Mouse (Mus musculus) MEL (cell line): Measurements from ENCODE around the gene Slc8a1.

Source experiments
- CTCF ChIP-seq, 3 experiments: IDR thresholded peaks in 2 of 3; conservative IDR thresholded peaks in 1 of 3; 2 replicates each; pipeline ENCODE4 v1.5.1; 2011 to 2012; ENCODE audit warnings: low read length in 3 of 3, low read depth in 2 of 3, mild to moderate bottlenecking in 2 of 3, improper control_type of control experiment in 1 of 3, inconsistent platforms in 1 of 3, mixed read lengths in 1 of 3, moderate library complexity in 1 of 3; ENCODE audit not compliant: control insufficient read depth in 1 of 3, insufficient read depth in 1 of 3, poor library complexity in 1 of 3, severe bottlenecking in 1 of 3
- GABPA ChIP-seq: IDR thresholded peaks from 2 replicates; pipeline ENCODE4 v1.6.1; 2012; ENCODE audit warnings: low read depth, mild to moderate bottlenecking, inconsistent platforms, low read length, improper control_type of control experiment, moderate library complexity
- MAFK ChIP-seq: IDR thresholded peaks from 2 replicates; pipeline ENCODE4 v1.6.1; 2011; ENCODE audit warnings: low read depth, mild to moderate bottlenecking, low read length, improper control_type of control experiment, borderline replicate concordance
- MAZ ChIP-seq: IDR thresholded peaks from 2 replicates; pipeline ENCODE4 v1.6.1; 2012; ENCODE audit warnings: low read depth, mild to moderate bottlenecking, inconsistent platforms, low read length, improper control_type of control experiment
- POLR2A ChIP-seq, 2 experiments: IDR thresholded peaks; 2 replicates each; pipeline ENCODE4 v1.6.1; 2011 to 2012; ENCODE audit warnings: low read length in 2 of 2, mild to moderate bottlenecking in 2 of 2, control low read depth in 1 of 2, improper control_type of control experiment in 1 of 2, low read depth in 1 of 2, moderate library complexity in 1 of 2; ENCODE audit not compliant: control insufficient read depth in 1 of 2, insufficient read depth in 1 of 2, poor library complexity in 1 of 2
- POLR2AphosphoS5 ChIP-seq: IDR thresholded peaks from 2 replicates; pipeline ENCODE4 v1.6.1; 2012; ENCODE audit warnings: low read depth, borderline replicate concordance, mild to moderate bottlenecking, inconsistent platforms, low read length, moderate library complexity, mixed read lengths
- SIN3A ChIP-seq: IDR thresholded peaks from 2 replicates; pipeline ENCODE4 v1.6.1; 2012; ENCODE audit warnings: low read length, improper control_type of control experiment, inconsistent platforms
- UBTF ChIP-seq: IDR thresholded peaks from 2 replicates; pipeline ENCODE4 v1.6.1; 2012; ENCODE audit warnings: low read depth, mild to moderate bottlenecking, inconsistent platforms, low read length, improper control_type of control experiment, moderate library complexity, borderline replicate concordance; ENCODE audit not compliant: insufficient read depth
- USF1 ChIP-seq: IDR thresholded peaks from 2 replicates; pipeline ENCODE4 v1.6.1; 2014; ENCODE audit warnings: low read depth, mild to moderate bottlenecking, inconsistent platforms, low read length, improper control_type of control experiment, moderate library complexity

DNA sequence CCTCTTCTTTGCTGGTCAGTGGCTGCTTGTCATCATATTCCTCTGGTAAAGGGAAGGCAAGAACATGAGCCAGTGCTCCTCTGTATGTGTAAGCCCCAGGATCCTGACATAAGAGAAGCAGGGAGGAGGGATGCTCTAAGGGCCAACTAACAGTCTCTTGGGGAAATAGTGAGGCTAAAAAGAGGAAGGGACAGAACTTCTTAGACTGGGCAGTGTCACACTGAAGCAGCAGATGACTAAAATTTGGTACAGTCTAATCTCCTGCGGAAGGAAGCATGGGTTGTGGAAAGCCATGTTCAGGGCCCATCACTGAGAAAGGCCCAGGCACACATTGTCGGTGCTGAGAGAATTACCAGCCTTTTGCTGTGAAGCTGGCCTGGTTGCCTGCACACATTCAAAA, 305.4 kb downstream of the Slc8a1 start:
- no peak for TF ChIP-seq POLR2A (IDR thresholded peaks at IDR 0.05; ENCODE audit: control insufficient read depth in 1 of 2, insufficient read depth in 1 of 2, low read depth in 1 of 2, low read length in 2 of 2, poor library complexity in 1 of 2)
- no peak for TF ChIP-seq POLR2AphosphoS5
- TF ChIP-seq GABPA, result no peak
- TF ChIP-seq SIN3A, result no peak
- TF ChIP-seq UBTF, result no peak
- no peak for TF ChIP-seq USF1
- TF ChIP-seq MAZ, result no peak
- no peak for TF ChIP-seq MAFK
- no peak for TF ChIP-seq CTCF (IDR thresholded peaks at IDR 0.05 in 2 of 3, conservative IDR thresholded peaks at IDR 0.05 in 1 of 3; ENCODE audit: control insufficient read depth in 1 of 3, insufficient read depth in 1 of 3, low read depth in 2 of 3, low read length in 3 of 3, poor library complexity in 1 of 3, severe bottlenecking in 1 of 3)
